Mouse (Mus musculus) forebrain, embryonic 11.5 days (tissue): ENCODE measurements at regions not wholly inside any gene's neighbourhood (a gene's known extent, or its start where the extent isn't known, plus 50 kb on each side); places are given as distances from the start of the nearest gene placed in this dataset.
"Not testable (repeated sequence)": the region's sequence is repeated elsewhere in the genome, so short reads cannot be mapped to it uniquely, and the experiment has no call there.

Experiments
- ATAC-seq: fragments of 200-750 bp; cut with Nextera tagmentation; replicated peaks from 2 replicates; pipeline ENCODE4 v1.8.0; 2017; ENCODE audit warnings: moderate TSS enrichment; ENCODE audit not compliant: low FRiP score
- DNase-seq: peaks from one replicate; pipeline ENCODE4 v3.0.0-alpha.2; 2017; ENCODE audit warnings: low spot score
- H3K27ac ChIP-seq: fragments of 300-500 bp; sonication (generic); 2 replicates; pipeline ENCODE4 v1.5.1; 2014; ENCODE audit warnings: low read depth, low read length
- H3K27me3 ChIP-seq: fragments of 300-500 bp; sonication (generic); 2 replicates; pipeline ENCODE4 v1.6.1; 2014; ENCODE audit warnings: mild to moderate bottlenecking, low read length, mixed read lengths; ENCODE audit not compliant: control insufficient read depth, insufficient read depth
- H3K36me3 ChIP-seq: fragments of 300-500 bp; sonication (generic); 2 replicates; pipeline ENCODE4 v1.6.1; 2014; ENCODE audit warnings: mild to moderate bottlenecking, low read length, moderate library complexity, mixed read lengths; ENCODE audit not compliant: control insufficient read depth, insufficient read depth
- H3K4me1 ChIP-seq: fragments of 300-500 bp; sonication (generic); replicated peaks from 2 replicates; pipeline ENCODE4 v1.6.1; 2014; ENCODE audit warnings: low read length, mixed read lengths; ENCODE audit not compliant: control insufficient read depth, insufficient read depth
- H3K4me2 ChIP-seq: fragments of 300-500 bp; sonication (generic); 2 replicates; pipeline ENCODE4 v1.6.1; 2014; ENCODE audit warnings: low read depth, mild to moderate bottlenecking, low read length, moderate library complexity, mixed read lengths; ENCODE audit not compliant: severe bottlenecking
- H3K4me3 ChIP-seq: fragments of 300-500 bp; sonication (generic); 2 replicates; pipeline ENCODE4 v1.5.1; 2014; ENCODE audit warnings: low read depth, low read length
- H3K9ac ChIP-seq: fragments of 300-500 bp; sonication (generic); 2 replicates; pipeline ENCODE4 v1.6.1; 2014; ENCODE audit warnings: low read length
- H3K9me3 ChIP-seq: fragments of 300-500 bp; sonication (generic); 2 replicates; pipeline ENCODE4 v1.6.1; 2016; ENCODE audit warnings: low read length, mixed read lengths; ENCODE audit not compliant: control insufficient read depth
- WGBS: fragments of 180-500 bp; shearing (Covaris S2); extraction: QIAGEN DNeasy Blood & Tissue Kit; methylation state at CpG from one replicate; pipeline ENCODE4 v1.1.7; 2014; 5-methylcytosine and 5-hydroxymethylcytosine counted together

GRCm38 (mm10) chr17:50409895-50410294, 99.3 kb upstream of the Plcl2 start:
- Histone ChIP-seq H3K4me3 (no peak overlapping the region), H3K27ac (no peak overlapping the region), H3K9me3 (no peaks in the 10 kb centered on the region), H3K9ac (no peak overlapping the region), H3K27me3 (no peaks in the 10 kb centered on the region), H3K4me2 (no peak overlapping the region), H3K4me1 (no peaks in the 10 kb centered on the region), H3K36me3 (no peaks in the 10 kb centered on the region)
- ATAC-seq (no peak), DNase-seq (no peak)
- WGBS: 95% methylated on average over 8 of the region's 8 CpGs

- Histone ChIP-seq H3K27me3 (no peaks in the 10 kb centered on the region), H3K4me1 (no peaks in the 10 kb centered on the region), H3K9me3 (no peaks in the 10 kb centered on the region), H3K36me3 (no peaks in the 10 kb centered on the region), H3K4me2 (no peak overlapping the region), H3K4me3 (no peak overlapping the region), H3K9ac (no peak overlapping the region), H3K27ac (no peak overlapping the region)
- no peak for ATAC-seq
- DNase-seq: no peak
- WGBS: 98% methylated on average over 3 of the region's 3 CpGs
Measured at GRCm38 (mm10) chr17:50410296-50410695, 98.9 kb upstream of the Plcl2 start.

DNA sequence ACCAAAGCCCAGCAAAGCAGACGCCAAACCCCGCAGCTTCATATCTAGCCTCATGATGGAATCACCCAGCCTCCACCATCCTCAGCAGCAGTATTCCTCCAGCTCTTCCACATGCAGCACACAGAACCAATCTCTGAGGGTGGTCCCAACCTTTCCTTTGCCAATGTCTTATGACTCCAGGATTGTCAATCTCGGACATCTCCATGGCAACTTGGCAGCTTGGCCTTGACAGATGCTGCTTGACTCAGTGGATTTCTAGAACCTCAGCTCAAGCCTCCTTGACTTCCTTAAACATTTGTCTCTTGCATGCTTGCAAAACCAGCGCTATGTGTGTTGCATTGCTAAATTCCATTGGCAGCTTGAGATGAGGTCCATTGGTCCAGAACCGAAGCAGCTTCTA, 96.8 kb upstream of the Plcl2 start:
- 88% methylated on average over 5 of the region's 5 CpGs for WGBS
- no peak for DNase-seq
- Histone ChIP-seq H3K4me3 (no peak overlapping the region), H3K4me1 (no peaks in the 10 kb centered on the region), H3K4me2 (no peak overlapping the region), H3K9me3 (no peaks in the 10 kb centered on the region), H3K27ac (no peak overlapping the region), H3K36me3 (no peaks in the 10 kb centered on the region), H3K9ac (no peak overlapping the region), H3K27me3 (no peaks in the 10 kb centered on the region)
- no peak for ATAC-seq

DNA sequence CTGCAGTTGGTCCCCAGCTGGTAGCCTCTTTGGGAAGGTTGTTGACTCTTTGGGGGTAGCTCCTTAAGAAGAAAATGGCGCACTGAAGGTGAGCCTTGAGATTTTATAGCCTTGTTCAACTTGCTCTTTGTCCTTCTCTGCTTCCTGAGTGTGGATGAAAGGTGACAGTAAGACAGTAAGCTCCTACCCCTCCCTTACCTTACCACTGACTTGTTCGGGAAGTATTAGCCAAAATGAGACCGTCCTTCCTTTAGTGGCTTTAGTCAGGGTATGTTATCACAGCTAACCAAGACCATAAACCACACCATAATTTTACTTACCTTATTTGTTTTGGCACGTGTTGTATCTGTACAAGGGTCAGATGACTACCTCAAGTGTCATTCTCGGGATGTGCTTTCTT, 95.3 kb upstream of the Plcl2 start:
- Histone ChIP-seq H3K4me3 (no peak overlapping the region), H3K4me2 (no peak overlapping the region), H3K27ac (no peak overlapping the region), H3K36me3 (no peaks in the 10 kb centered on the region), H3K9ac (no peak overlapping the region), H3K9me3 (no peaks in the 10 kb centered on the region), H3K27me3 (no peaks in the 10 kb centered on the region), H3K4me1 (no peaks in the 10 kb centered on the region)
- ATAC-seq (no peak), DNase-seq (no peak)
- 92% methylated on average over 5 of the region's 5 CpGs for WGBS

DNA sequence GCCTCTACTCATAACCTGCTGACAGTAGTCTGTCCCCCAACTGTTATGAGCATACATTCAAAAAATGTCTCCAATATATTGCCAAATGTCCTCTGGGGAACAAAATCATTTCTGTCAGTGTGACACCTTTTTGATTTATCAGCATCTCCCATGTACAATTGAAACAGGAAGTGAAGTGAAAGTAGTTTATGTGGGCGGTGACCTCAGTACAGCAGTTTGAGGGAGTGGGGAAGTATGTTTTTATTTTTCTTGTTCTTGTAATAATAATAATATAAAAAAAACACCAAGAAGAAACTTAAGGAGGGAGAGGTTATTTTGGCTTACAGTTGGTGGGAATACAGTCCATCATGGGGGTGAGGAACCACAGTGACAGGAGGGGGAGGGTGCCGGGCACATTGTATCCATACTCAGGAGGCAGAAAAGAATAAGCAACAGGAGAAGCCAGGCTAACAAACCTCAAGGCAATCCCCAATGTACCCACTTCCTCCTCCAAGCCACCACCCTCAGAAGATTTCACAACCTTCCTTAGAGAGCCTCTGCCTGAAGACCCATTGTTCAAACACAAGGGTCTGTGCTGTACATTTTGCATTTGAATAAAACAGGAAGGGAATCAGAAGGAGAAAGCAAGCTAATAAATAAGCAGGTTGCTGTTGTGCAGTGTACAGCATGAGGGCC, 93.7 kb upstream of the Plcl2 start:
- H3K9me3 ChIP-seq: no peaks in the 10 kb centered on the region
- no peaks in the 10 kb centered on the region for H3K27me3 ChIP-seq
- H3K4me1 ChIP-seq: no peaks in the 10 kb centered on the region
- H3K27ac ChIP-seq: no peak overlapping the region
- H3K4me2 ChIP-seq: no peak overlapping the region
- no peak overlapping the region for H3K4me3 ChIP-seq
- no peak overlapping the region for H3K9ac ChIP-seq
- H3K36me3 ChIP-seq: no peaks in the 10 kb centered on the region
- WGBS: 92% methylated on average over 2 of the region's 2 CpGs
- DNase-seq: no peak
- no peak for ATAC-seq

- no peak overlapping the region for H3K27ac ChIP-seq
- no peak overlapping the region for H3K9ac ChIP-seq
- no peaks in the 10 kb centered on the region for H3K9me3 ChIP-seq
- H3K4me1 ChIP-seq: no peaks in the 10 kb centered on the region
- DNase-seq: no peak
- H3K4me3 ChIP-seq: no peak overlapping the region
- no peak for ATAC-seq
- H3K4me2 ChIP-seq: no peak overlapping the region
- 85% methylated on average over 1 of the region's 1 CpGs for WGBS
- H3K27me3 ChIP-seq: no peaks in the 10 kb centered on the region
- no peaks in the 10 kb centered on the region for H3K36me3 ChIP-seq
Measured at GRCm38 (mm10) chr17:50416119-50416518, 93.1 kb upstream of the Plcl2 start.

GRCm38 (mm10) chr17:50416538-50417113, 92.6 kb upstream of the Plcl2 start:
- 72% methylated on average over 3 of the region's 3 CpGs for WGBS
- no peaks in the 10 kb centered on the region for H3K27me3 ChIP-seq
- no peak for ATAC-seq

GRCm38 (mm10) chr17:50418863-50419383, 90.3 kb upstream of the Plcl2 start:
- H3K27me3 ChIP-seq: no peaks in the 10 kb centered on the region

More at GRCm38 (mm10) chr17:50416538-50417113, 92.6 kb upstream of the Plcl2 start:
- Histone ChIP-seq H3K4me3 (no peak overlapping the region), H3K4me2 (no peak overlapping the region), H3K36me3 (no peaks in the 10 kb centered on the region), H3K4me1 (no peaks in the 10 kb centered on the region), H3K9me3 (no peaks in the 10 kb centered on the region), H3K9ac (no peak overlapping the region), H3K27ac (no peak overlapping the region)
- DNase-seq: no peak

DNA sequence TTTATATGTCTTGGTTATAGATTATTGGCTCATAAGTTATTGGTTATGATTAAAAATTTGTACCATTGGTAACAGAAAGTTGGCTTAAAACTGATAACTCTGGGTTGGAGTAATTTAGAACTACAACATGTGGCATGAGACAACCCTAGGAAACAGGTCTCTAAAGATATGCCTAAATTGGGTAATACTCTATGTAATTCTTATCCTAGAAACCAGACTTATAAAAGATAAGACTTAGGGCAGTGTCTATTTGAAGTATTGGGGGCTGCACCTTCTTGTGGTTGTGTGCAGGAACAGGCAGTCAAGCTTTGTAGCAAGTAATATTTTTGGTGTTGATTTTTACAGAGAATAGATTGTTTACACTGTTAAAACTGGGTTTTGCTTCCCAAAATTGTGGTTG, 89.7 kb upstream of the Plcl2 start:
- H3K36me3 ChIP-seq, H3K4me2 ChIP-seq, H3K9me3 ChIP-seq, H3K27ac ChIP-seq, H3K4me3 ChIP-seq, H3K27me3 ChIP-seq, DNase-seq, H3K4me1 ChIP-seq, ATAC-seq, H3K9ac ChIP-seq: not testable (repeated sequence)

More at GRCm38 (mm10) chr17:50418863-50419383, 90.3 kb upstream of the Plcl2 start:
- H3K9me3 ChIP-seq: no peaks in the 10 kb centered on the region
- H3K36me3 ChIP-seq: no peaks in the 10 kb centered on the region
- WGBS: 61% methylated on average over 3 of the region's 3 CpGs
- H3K27ac ChIP-seq: no peak overlapping the region
- no peak overlapping the region for H3K4me3 ChIP-seq
- no peak overlapping the region for H3K9ac ChIP-seq
- no peak for ATAC-seq
- no peak for DNase-seq
- H3K4me2 ChIP-seq: no peak overlapping the region
- H3K4me1 ChIP-seq: no peaks in the 10 kb centered on the region
